Mouse (Mus musculus) cerebellum, adult 9-10 months (tissue): ENCODE data around the gene Rgmb.

Source experiments
- DNase-seq: peaks from one replicate; pipeline ENCODE4 v3.0.0; 2022

Gene Rgmb

GRCm38 (mm10) chr17:15821706-15822105, 9.1 kb downstream of the Rgmb start:
- DNase-seq: peak; percentile 10

GRCm38 (mm10) chr17:15820761-15821160, 10.1 kb downstream of the Rgmb start:
- peak; percentile 34 for DNase-seq

- peak; percentile 19 for DNase-seq
Observed at GRCm38 (mm10) chr17:15820146-15820545, 10.7 kb downstream of the Rgmb start.

GRCm38 (mm10) chr17:15818372-15818771, 12.5 kb downstream of the Rgmb start:
- no peak for DNase-seq

- DNase-seq: no peak
Observed at GRCm38 (mm10) chr17:15817634-15818033, 13.2 kb downstream of the Rgmb start.

- no peak for DNase-seq
Observed at GRCm38 (mm10) chr17:15817096-15817450, 13.8 kb downstream of the Rgmb start.

- no peak for DNase-seq
Observed at GRCm38 (mm10) chr17:15816379-15817095, 14.3 kb downstream of the Rgmb start.

- peak; percentile 6 for DNase-seq
Observed at GRCm38 (mm10) chr17:15815312-15816018, 15.4 kb downstream of the Rgmb start.

- DNase-seq: no peak
Observed at GRCm38 (mm10) chr17:15813658-15814212, 17.1 kb downstream of the Rgmb start.

- peak; percentile 14 for DNase-seq
Observed at GRCm38 (mm10) chr17:15812136-15812778, 18.6 kb downstream of the Rgmb start.

- no peak for DNase-seq
Observed at GRCm38 (mm10) chr17:15809949-15810348, 20.9 kb downstream of the Rgmb start.

- peak; percentile 10 for DNase-seq
Observed at GRCm38 (mm10) chr17:15808468-15809374, 22.1 kb downstream of the Rgmb start.

- peak; percentile 6 for DNase-seq
Observed at GRCm38 (mm10) chr17:15808015-15808414, 22.8 kb downstream of the Rgmb start.

GRCm38 (mm10) chr17:15807295-15807984, 23.4 kb downstream of the Rgmb start:
- peak; percentile 25 for DNase-seq

- peak; percentile 55 for DNase-seq
Observed at GRCm38 (mm10) chr17:15804008-15804812, 26.6 kb downstream of the Rgmb start.

GRCm38 (mm10) chr17:15799195-15799793, 31.5 kb downstream of the Rgmb start:
- DNase-seq: no peak

GRCm38 (mm10) chr17:15790716-15791115, 40.1 kb downstream of the Rgmb start:
- no peak for DNase-seq

GRCm38 (mm10) chr17:15787036-15787435, 43.8 kb downstream of the Rgmb start:
- peak; percentile 53 for DNase-seq

GRCm38 (mm10) chr17:15777979-15778378, 52.9 kb downstream of the Rgmb start:
- DNase-seq: no peak

- DNase-seq: no peak
Observed at GRCm38 (mm10) chr17:15776349-15776748, 54.5 kb downstream of the Rgmb start.
